Mouse (Mus musculus) kidney, adult 8-10 months (tissue): ENCODE results near the gene Myo1b.

Experiments used
- DNase-seq, 2 experiments: peaks; one replicate each; pipeline ENCODE4 v3.0.0; 2022

The Myo1b gene

DNA sequence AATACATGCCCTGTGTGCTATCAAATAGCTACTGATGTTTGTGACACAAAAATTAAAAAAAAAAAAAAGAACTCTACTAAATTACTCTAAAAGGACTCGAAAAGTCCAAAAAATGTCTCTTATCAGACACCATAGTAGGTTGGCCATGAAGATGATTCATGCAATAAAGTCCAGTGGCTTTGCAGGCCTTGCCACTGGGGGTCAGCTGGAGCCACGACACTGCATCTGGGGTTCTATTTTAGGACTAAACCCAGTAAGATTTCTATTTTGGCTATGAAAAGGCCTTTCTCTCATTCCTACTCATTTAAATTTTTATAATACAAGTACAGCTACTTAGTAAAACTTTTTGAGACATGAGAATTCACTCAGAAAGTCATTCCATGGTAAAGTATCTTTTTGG lies 205.0 kb downstream of the Myo1b start:
- no peak for DNase-seq

DNA sequence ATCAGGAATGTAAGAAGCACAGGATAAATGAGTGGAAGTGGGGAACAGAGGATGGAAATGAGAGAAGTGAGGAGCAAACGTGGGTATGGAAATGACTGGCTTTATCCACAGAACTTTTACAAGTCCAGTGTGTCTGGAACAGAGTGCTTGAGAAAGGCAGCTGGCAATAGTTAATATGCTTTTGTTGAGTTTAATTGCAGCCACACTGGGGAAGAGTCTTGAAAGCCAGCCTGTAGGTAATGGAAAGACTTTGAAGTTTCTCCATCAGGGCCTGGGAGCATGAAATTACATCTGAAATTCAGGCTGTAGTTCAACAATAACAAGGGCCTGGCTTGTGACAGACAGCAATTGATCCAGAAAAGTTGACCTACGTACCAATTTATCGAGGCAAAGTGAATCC lies 209.8 kb downstream of the Myo1b start:
- DNase-seq, result no peak

DNA sequence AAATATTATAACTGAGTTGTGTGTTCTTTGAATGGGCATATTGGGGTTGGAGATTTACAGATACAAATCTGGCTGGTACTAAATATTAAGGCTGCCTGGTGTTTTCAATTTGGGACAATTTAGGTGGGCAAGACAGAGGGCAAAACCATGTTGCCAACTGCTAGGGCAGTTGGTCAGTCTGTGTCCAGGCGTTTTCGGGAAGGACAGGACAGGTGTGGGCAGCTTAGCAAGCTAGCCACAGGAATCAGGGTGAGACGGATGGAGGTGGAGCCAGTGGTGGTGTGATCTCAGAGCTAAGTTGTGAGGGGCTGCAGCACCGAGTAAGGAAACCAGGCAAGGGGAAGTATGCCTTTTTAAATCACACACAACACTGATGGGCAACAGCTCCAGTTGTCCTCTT lies 211.3 kb downstream of the Myo1b start:
- DNase-seq, result no peak
